Mouse (Mus musculus): ENCODE measurements around the gene Dennd5a. TPM values are rescaled to one million over a fixed set of nuclear protein-coding genes. Genes with fewer than 3 reads are reported as not detected.

Dennd5a gene
- polyA plus RNA-seq, 1 experiment, result 270 TPM

DNA sequence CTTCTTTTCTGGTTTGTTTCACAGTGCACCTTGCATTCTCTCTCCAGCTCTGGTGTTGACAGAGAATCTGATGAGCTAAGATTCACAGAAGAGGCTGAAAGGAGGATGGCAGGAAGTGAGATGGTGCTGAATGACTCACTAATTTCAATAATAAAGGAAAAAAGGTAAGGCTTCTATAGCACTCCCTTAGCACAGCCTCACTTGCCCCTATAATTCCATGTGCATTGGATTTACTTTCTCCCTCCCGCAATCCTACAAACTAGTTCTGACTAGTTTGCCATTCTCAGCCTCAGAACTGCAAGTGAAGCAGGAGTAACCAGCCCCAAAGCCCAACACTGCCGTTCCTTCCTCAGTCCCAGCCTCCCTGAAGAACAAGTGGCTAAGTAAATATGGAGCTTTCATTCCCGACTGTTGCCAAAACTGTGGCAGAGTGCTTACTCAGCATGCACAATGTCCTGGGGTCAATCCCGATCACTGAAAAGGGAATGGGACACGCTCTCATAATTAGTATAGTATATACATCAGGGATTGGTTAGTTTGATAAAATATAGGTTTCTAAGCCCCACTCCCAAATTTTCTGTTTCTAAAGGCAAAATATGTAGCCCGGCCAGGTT is 15.7 kb downstream of the Dennd5a start:
- WGBS, result 30% methylated on average over 6 of the region's 6 CpGs
- Histone ChIP-seq H3K4me3 (replicated peaks; ENCODE audit: insufficient read depth, low read depth, low read length) (no peak overlapping the region), H3K27ac (ENCODE audit: insufficient read depth, low read length) (no peak overlapping the region; the same call in 1 of the 2 replicates), H3K4me1 (ENCODE audit: control insufficient read depth, insufficient read depth, low read length) (peaks cover 12% of the 10 kb centered on the region; the same call in 1 of the 2 replicates), H3K27me3 (ENCODE audit: control insufficient read depth, insufficient read depth, low read length) (no peaks in the 10 kb centered on the region)
- DNase-seq, result no peak
- TF ChIP-seq POLR2A (IDR thresholded peaks at IDR 0.05; ENCODE audit: borderline replicate concordance, insufficient read depth, low read length) (no peak), CTCF (IDR thresholded peaks at IDR 0.05; ENCODE audit: borderline replicate concordance, insufficient read depth, low read depth, low read length) (no peak)

DNA sequence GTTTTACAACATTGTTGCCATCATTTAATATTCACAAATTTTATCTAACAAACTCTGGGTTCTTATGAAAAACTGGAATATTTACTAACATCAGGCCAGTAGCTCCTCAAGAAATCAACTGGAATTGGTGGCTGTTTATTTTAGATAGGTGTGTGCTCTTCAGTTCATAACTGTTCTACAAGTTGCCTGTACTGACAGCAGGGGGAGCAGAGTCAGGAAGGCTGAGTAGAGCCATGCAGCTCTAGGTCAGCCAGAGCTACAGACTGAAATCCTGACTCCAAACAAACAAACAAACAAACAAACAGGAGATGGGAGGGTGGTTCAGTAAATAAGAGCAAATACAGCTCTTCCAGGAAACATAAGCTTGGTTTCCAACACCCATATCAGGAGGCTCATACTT is 30.6 kb downstream of the Dennd5a start:
- no peak for TF ChIP-seq POLR2A (IDR thresholded peaks at IDR 0.05; ENCODE audit: borderline replicate concordance, insufficient read depth, low read length)
- TF ChIP-seq CTCF (IDR thresholded peaks at IDR 0.05; ENCODE audit: borderline replicate concordance, insufficient read depth, low read depth, low read length), result peak; percentile 22; the same call in 1 of the 2 replicates
- H3K27ac ChIP-seq (ENCODE audit: insufficient read depth, low read length), result no peak overlapping the region

DNA sequence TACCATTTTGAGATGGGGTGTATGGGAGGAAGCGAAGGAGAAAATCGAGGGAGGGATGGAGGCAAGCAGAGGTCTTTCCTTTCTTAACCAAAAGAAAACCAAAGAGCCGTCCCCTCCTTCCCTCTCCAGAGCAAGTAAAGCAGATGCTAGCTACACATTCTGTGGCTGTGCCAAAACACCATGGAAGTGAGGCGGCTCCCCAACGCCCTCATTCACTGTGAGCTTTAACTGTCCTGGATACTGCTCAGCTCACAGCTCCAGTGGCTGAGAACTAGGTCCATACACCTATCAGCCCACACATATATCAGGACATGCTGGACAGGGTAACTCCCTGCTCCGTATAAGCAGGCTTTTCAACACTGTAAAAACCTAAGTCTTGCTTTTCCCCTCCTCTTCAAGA is 31.9 kb downstream of the Dennd5a start:
- Histone ChIP-seq H3K27me3 (ENCODE audit: control insufficient read depth, insufficient read depth, low read length) (no peaks in the 10 kb centered on the region), H3K27ac (ENCODE audit: insufficient read depth, low read length) (no peak overlapping the region), H3K4me3 (replicated peaks; ENCODE audit: insufficient read depth, low read depth, low read length) (no peak overlapping the region), H3K4me1 (ENCODE audit: control insufficient read depth, insufficient read depth, low read length) (peaks cover 8% of the 10 kb centered on the region; the same call in 1 of the 2 replicates)
- no peak for DNase-seq
- WGBS, result 51% methylated on average over 6 of the region's 6 CpGs
- TF ChIP-seq POLR2A (IDR thresholded peaks at IDR 0.05; ENCODE audit: borderline replicate concordance, insufficient read depth, low read length), result no peak
- no peak for TF ChIP-seq CTCF (IDR thresholded peaks at IDR 0.05; ENCODE audit: borderline replicate concordance, insufficient read depth, low read depth, low read length)

More for the DNA sequence above, 30.6 kb downstream of the Dennd5a start:
- Histone ChIP-seq H3K4me3 (replicated peaks; ENCODE audit: insufficient read depth, low read depth, low read length) (no peak overlapping the region), H3K4me1 (ENCODE audit: control insufficient read depth, insufficient read depth, low read length) (peaks cover 4% of the 10 kb centered on the region; the same call in 1 of the 2 replicates), H3K27me3 (ENCODE audit: control insufficient read depth, insufficient read depth, low read length) (no peaks in the 10 kb centered on the region)
- no peak for DNase-seq

DNA sequence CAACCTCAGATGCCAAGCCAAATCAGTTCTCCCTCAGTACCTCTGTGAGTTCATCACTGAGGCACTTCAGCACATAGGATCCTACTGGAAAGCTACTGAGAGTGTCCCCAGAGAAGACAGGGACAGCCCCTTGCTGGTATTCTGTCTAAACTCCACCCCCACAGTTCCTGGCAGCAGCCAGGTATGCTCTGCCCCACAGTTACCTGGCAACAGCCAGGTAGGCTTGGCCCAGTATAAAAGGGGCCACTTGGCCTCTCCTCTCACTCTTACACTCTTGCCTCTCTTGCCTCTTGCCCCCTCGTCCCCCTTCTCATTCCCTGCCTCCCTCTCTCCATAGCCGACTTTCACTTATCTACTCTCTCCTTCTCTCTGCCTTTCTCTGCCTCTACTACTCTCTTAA is 35.3 kb downstream of the Dennd5a start:
- DNase-seq, result peak in 1 of 2 experiments; percentile 22
- Histone ChIP-seq H3K4me3 (replicated peaks; ENCODE audit: insufficient read depth, low read depth, low read length) (no peak overlapping the region), H3K4me1 (ENCODE audit: control insufficient read depth, insufficient read depth, low read length) (peaks cover 8% of the 10 kb centered on the region; the same call in 1 of the 2 replicates), H3K27ac (ENCODE audit: insufficient read depth, low read length) (peak overlapping the region; percentile 68; the same call in 1 of the 2 replicates), H3K27me3 (ENCODE audit: control insufficient read depth, insufficient read depth, low read length) (no peaks in the 10 kb centered on the region)
- WGBS, result 68% methylated on average over 2 of the region's 2 CpGs
- TF ChIP-seq POLR2A (IDR thresholded peaks at IDR 0.05; ENCODE audit: borderline replicate concordance, insufficient read depth, low read length), result no peak
- no peak for TF ChIP-seq CTCF (IDR thresholded peaks at IDR 0.05; ENCODE audit: borderline replicate concordance, insufficient read depth, low read depth, low read length)

DNA sequence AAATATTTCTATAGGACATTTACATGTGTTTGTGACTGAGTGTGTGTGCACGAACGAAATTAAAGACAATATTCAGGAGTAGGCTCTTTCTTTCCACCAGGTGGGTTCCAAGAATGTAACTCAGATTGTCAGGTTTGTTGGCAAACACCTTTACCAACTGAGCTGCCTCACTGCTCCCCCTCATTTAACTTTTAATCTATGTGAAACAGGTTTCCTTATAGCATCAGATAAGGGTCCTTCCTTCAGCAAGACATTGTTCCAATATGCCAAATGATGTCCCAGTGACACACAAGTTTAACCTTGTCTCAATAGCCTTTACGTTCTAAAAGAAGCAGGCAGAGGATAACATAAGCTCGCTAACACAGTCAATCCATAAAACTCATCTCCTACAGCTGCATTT is 37.4 kb downstream of the Dennd5a start:
- no peak overlapping the region for H3K4me3 ChIP-seq (replicated peaks; ENCODE audit: insufficient read depth, low read depth, low read length)
- H3K27ac ChIP-seq (ENCODE audit: insufficient read depth, low read length), result no peak overlapping the region
- TF ChIP-seq POLR2A (IDR thresholded peaks at IDR 0.05; ENCODE audit: borderline replicate concordance, insufficient read depth, low read length) (no peak), CTCF (IDR thresholded peaks at IDR 0.05; ENCODE audit: borderline replicate concordance, insufficient read depth, low read depth, low read length) (no peak)
- no peaks in the 10 kb centered on the region for H3K27me3 ChIP-seq (ENCODE audit: control insufficient read depth, insufficient read depth, low read length)
- H3K4me1 ChIP-seq (ENCODE audit: control insufficient read depth, insufficient read depth, low read length), result peaks cover 8% of the 10 kb centered on the region; the same call in 1 of the 2 replicates
- 95% methylated on average over 4 of the region's 4 CpGs for WGBS
- DNase-seq, result no peak

DNA sequence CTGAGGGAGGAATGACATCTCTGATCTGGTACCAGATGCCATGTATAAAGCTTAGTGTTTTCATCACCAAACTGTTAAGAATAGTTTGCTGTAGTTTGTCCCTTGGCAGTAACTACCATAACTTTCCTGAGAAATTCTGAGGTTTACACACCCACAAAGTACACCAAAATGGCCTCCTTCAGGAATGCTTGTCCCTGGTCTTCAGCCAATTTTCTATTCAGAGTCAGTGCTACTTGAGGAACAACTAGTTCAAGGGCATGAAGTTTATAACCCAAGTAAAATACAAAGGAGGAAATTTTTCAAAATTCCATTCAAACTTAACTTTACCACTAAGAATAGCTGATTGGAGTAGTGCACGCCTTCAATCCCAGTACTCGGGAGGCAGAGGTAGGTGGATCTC is 54.1 kb downstream of the Dennd5a start:
- no peak for TF ChIP-seq CTCF (IDR thresholded peaks at IDR 0.05; ENCODE audit: borderline replicate concordance, insufficient read depth, low read depth, low read length)
- no peak for TF ChIP-seq POLR2A (IDR thresholded peaks at IDR 0.05; ENCODE audit: borderline replicate concordance, insufficient read depth, low read length)
- no peak for DNase-seq
- no peaks in the 10 kb centered on the region for H3K4me1 ChIP-seq (ENCODE audit: control insufficient read depth, insufficient read depth, low read length)
- H3K4me3 ChIP-seq (replicated peaks; ENCODE audit: insufficient read depth, low read depth, low read length), result no peak overlapping the region
- H3K27ac ChIP-seq (ENCODE audit: insufficient read depth, low read length), result no peak overlapping the region
- no peaks in the 10 kb centered on the region for H3K27me3 ChIP-seq (ENCODE audit: control insufficient read depth, insufficient read depth, low read length)
- 96% methylated on average over 2 of the region's 2 CpGs for WGBS

DNA sequence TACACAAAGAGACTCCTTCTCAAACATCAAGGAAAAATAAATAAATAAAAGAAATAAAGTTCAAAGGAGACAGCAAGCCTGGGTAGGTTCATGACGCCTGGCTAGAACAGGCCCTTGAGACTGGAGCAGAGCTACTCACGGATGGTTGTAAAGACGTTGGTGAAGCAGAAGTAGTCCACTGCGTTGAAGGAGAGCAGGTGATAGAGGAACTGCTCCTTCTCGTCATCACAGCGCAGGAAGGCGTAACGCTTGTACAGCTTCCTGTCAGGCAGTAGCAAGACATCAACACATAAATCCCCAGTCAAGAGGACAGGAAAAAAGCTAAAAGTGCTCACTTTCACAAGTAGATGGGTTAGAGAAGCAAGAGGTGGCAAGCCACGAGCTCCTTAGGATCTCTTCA is 59.3 kb downstream of the Dennd5a start:
- H3K27ac ChIP-seq (ENCODE audit: insufficient read depth, low read length), result no peak overlapping the region
- no peak for DNase-seq
- 90% methylated on average over 9 of the region's 9 CpGs for WGBS
- H3K4me3 ChIP-seq (replicated peaks; ENCODE audit: insufficient read depth, low read depth, low read length), result no peak overlapping the region
- H3K4me1 ChIP-seq (ENCODE audit: control insufficient read depth, insufficient read depth, low read length), result no peaks in the 10 kb centered on the region
- H3K27me3 ChIP-seq (ENCODE audit: control insufficient read depth, insufficient read depth, low read length), result no peaks in the 10 kb centered on the region
- TF ChIP-seq POLR2A (IDR thresholded peaks at IDR 0.05; ENCODE audit: borderline replicate concordance, insufficient read depth, low read length) (no peak), CTCF (IDR thresholded peaks at IDR 0.05; ENCODE audit: borderline replicate concordance, insufficient read depth, low read depth, low read length) (no peak)

DNA sequence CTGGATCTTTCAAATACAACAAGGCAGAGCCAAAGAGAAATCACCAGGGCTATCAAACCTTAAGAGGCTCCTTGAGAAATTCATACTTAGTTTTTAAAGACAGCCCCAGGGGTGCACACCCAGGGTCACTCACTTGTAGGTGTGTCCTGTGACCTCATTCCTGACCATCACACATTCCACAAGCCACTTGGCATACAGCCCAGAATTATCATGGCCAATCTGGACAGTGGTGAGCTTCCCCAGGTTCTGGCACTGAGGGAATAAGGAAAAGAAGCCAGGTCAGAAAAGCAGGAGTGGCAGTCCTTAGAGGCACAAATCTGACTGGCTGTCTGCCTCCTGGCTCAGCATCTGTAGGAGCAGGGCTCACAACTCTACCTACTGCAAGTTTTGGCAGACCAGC is 61.4 kb downstream of the Dennd5a start:
- TF ChIP-seq POLR2A (IDR thresholded peaks at IDR 0.05; ENCODE audit: borderline replicate concordance, insufficient read depth, low read length), result no peak
- no peak for TF ChIP-seq CTCF (IDR thresholded peaks at IDR 0.05; ENCODE audit: borderline replicate concordance, insufficient read depth, low read depth, low read length)
- H3K4me3 ChIP-seq (replicated peaks; ENCODE audit: insufficient read depth, low read depth, low read length), result no peak overlapping the region
- H3K4me1 ChIP-seq (ENCODE audit: control insufficient read depth, insufficient read depth, low read length), result no peaks in the 10 kb centered on the region
- H3K27ac ChIP-seq (ENCODE audit: insufficient read depth, low read length), result no peak overlapping the region
- DNase-seq, result peak in 1 of 2 experiments; percentile 39
- no peaks in the 10 kb centered on the region for H3K27me3 ChIP-seq (ENCODE audit: control insufficient read depth, insufficient read depth, low read length)
